Mouse (Mus musculus): Measurements from ENCODE around the gene Evc. TPM values are rescaled to one million over a fixed set of nuclear protein-coding genes. Genes with fewer than 3 reads are reported as not detected.

The Evc gene
- polyA plus RNA-seq, 1 experiment from 2014 or later, result 23.5 TPM

GRCm38 (mm10) chr5:37298370-37298769 lies 38.3 kb downstream of the Evc start:
- WGBS, result 31% methylated on average over 7 of the region's 7 CpGs
- Histone ChIP-seq H3K9me3 (no peaks in the 10 kb centered on the region), H3K27me3 (no peaks in the 10 kb centered on the region), H3K4me3 (no peak overlapping the region), H3K36me3 (peaks cover 35% of the 10 kb centered on the region), H3K27ac (no peak overlapping the region), H3K4me1 (peaks cover 5% of the 10 kb centered on the region; the same call in 1 of the 2 replicates), H3K9ac (no peak overlapping the region), H3K4me2 (no peak overlapping the region)
- no peak for ATAC-seq (ENCODE audit: insufficient number of reproducible peaks, low FRiP score, low TSS enrichment, low read depth)

GRCm38 (mm10) chr5:37296717-37297116 lies 40.0 kb downstream of the Evc start:
- Histone ChIP-seq H3K4me2 (no peak overlapping the region), H3K9ac (no peak overlapping the region), H3K4me3 (no peak overlapping the region), H3K4me1 (peaks cover 5% of the 10 kb centered on the region; the same call in 1 of the 2 replicates), H3K27ac (no peak overlapping the region), H3K9me3 (no peaks in the 10 kb centered on the region), H3K36me3 (peaks cover 27% of the 10 kb centered on the region), H3K27me3 (no peaks in the 10 kb centered on the region)
- ATAC-seq (ENCODE audit: insufficient number of reproducible peaks, low FRiP score, low TSS enrichment, low read depth), result no peak
- 57% methylated on average over 10 of the region's 10 CpGs for WGBS

- no peaks in the 10 kb centered on the region for H3K4me1 ChIP-seq
- no peaks in the 10 kb centered on the region for H3K9me3 ChIP-seq
- no peak overlapping the region for H3K4me3 ChIP-seq
- no peaks in the 10 kb centered on the region for H3K36me3 ChIP-seq
- no peak overlapping the region for H3K4me2 ChIP-seq
- WGBS, result 69% methylated on average over 9 of the region's 9 CpGs
- no peak for ATAC-seq (ENCODE audit: insufficient number of reproducible peaks, low FRiP score, low TSS enrichment, low read depth)
- H3K27ac ChIP-seq, result no peak overlapping the region
- H3K9ac ChIP-seq, result no peak overlapping the region
- H3K27me3 ChIP-seq, result no peaks in the 10 kb centered on the region
Observed at GRCm38 (mm10) chr5:37290983-37291382, 45.7 kb downstream of the Evc start.

- ATAC-seq (ENCODE audit: insufficient number of reproducible peaks, low FRiP score, low TSS enrichment, low read depth), result no peak
- no peaks in the 10 kb centered on the region for H3K4me1 ChIP-seq
- no peak overlapping the region for H3K4me3 ChIP-seq
- H3K27me3 ChIP-seq, result no peaks in the 10 kb centered on the region
- H3K27ac ChIP-seq, result no peak overlapping the region
- no peak overlapping the region for H3K4me2 ChIP-seq
- no peaks in the 10 kb centered on the region for H3K9me3 ChIP-seq
- H3K9ac ChIP-seq, result no peak overlapping the region
- 16% methylated on average over 3 of the region's 3 CpGs for WGBS
- no peaks in the 10 kb centered on the region for H3K36me3 ChIP-seq
Observed at GRCm38 (mm10) chr5:37289236-37289635, 47.5 kb downstream of the Evc start.

- H3K27me3 ChIP-seq, result no peaks in the 10 kb centered on the region
- H3K36me3 ChIP-seq, result no peaks in the 10 kb centered on the region
- H3K4me3 ChIP-seq, result no peak overlapping the region
- H3K27ac ChIP-seq, result no peak overlapping the region
- no peaks in the 10 kb centered on the region for H3K9me3 ChIP-seq
- H3K4me2 ChIP-seq, result no peak overlapping the region
- no peaks in the 10 kb centered on the region for H3K4me1 ChIP-seq
- WGBS, result 75% methylated on average over 3 of the region's 3 CpGs
- no peak overlapping the region for H3K9ac ChIP-seq
- ATAC-seq (ENCODE audit: insufficient number of reproducible peaks, low FRiP score, low TSS enrichment, low read depth), result no peak
Observed at GRCm38 (mm10) chr5:37288374-37288773, 48.3 kb downstream of the Evc start.

- ATAC-seq (ENCODE audit: insufficient number of reproducible peaks, low FRiP score, low TSS enrichment, low read depth), result no peak
- H3K4me3 ChIP-seq, result no peak overlapping the region
Observed at GRCm38 (mm10) chr5:37281021-37281420, 55.7 kb downstream of the Evc start.

GRCm38 (mm10) chr5:37263816-37264215 lies 72.9 kb downstream of the Evc start:
- WGBS, result 16% methylated on average over 6 of the region's 6 CpGs
- Histone ChIP-seq H3K4me3 (no peak overlapping the region), H3K9me3 (no peaks in the 10 kb centered on the region), H3K4me1 (no peaks in the 10 kb centered on the region), H3K9ac (no peak overlapping the region), H3K27ac (no peak overlapping the region), H3K27me3 (no peaks in the 10 kb centered on the region), H3K36me3 (no peaks in the 10 kb centered on the region), H3K4me2 (no peak overlapping the region)
- ATAC-seq (ENCODE audit: insufficient number of reproducible peaks, low FRiP score, low TSS enrichment, low read depth), result no peak

More at GRCm38 (mm10) chr5:37281021-37281420, 55.7 kb downstream of the Evc start:
- H3K9ac ChIP-seq, result no peak overlapping the region
- 94% methylated on average over 11 of the region's 11 CpGs for whole genome bisulfite sequencing
- no peaks in the 10 kb centered on the region for H3K36me3 ChIP-seq
- no peaks in the 10 kb centered on the region for H3K4me1 ChIP-seq
- H3K4me2 ChIP-seq, result no peak overlapping the region
- no peaks in the 10 kb centered on the region for H3K9me3 ChIP-seq
- H3K27ac ChIP-seq, result no peak overlapping the region
- H3K27me3 ChIP-seq, result no peaks in the 10 kb centered on the region

- no peaks in the 10 kb centered on the region for H3K9me3 ChIP-seq
- H3K27ac ChIP-seq, result no peak overlapping the region
- no peaks in the 10 kb centered on the region for H3K36me3 ChIP-seq
- no peak for ATAC-seq (ENCODE audit: insufficient number of reproducible peaks, low FRiP score, low TSS enrichment, low read depth)
- no peak overlapping the region for H3K4me2 ChIP-seq
- H3K27me3 ChIP-seq, result no peaks in the 10 kb centered on the region
- no peak overlapping the region for H3K4me3 ChIP-seq
- 49% methylated on average over 5 of the region's 5 CpGs for WGBS
- H3K9ac ChIP-seq, result no peak overlapping the region
- no peaks in the 10 kb centered on the region for H3K4me1 ChIP-seq
Observed at GRCm38 (mm10) chr5:37261734-37262133, 75.0 kb downstream of the Evc start.

- Histone ChIP-seq H3K9me3 (no peaks in the 10 kb centered on the region), H3K4me2 (no peak overlapping the region), H3K27ac (no peak overlapping the region), H3K27me3 (no peaks in the 10 kb centered on the region), H3K9ac (no peak overlapping the region), H3K4me1 (no peaks in the 10 kb centered on the region), H3K4me3 (no peak overlapping the region), H3K36me3 (no peaks in the 10 kb centered on the region)
- ATAC-seq (ENCODE audit: insufficient number of reproducible peaks, low FRiP score, low TSS enrichment, low read depth), result no peak
- WGBS, result 40% methylated on average over 5 of the region's 5 CpGs
Observed at GRCm38 (mm10) chr5:37257243-37257642, 79.5 kb downstream of the Evc start.

GRCm38 (mm10) chr5:37256823-37257222 lies 79.9 kb downstream of the Evc start:
- no peak overlapping the region for H3K4me3 ChIP-seq
- no peak overlapping the region for H3K27ac ChIP-seq
- WGBS, result 68% methylated on average over 7 of the region's 7 CpGs
- H3K36me3 ChIP-seq, result no peaks in the 10 kb centered on the region
- H3K9ac ChIP-seq, result no peak overlapping the region
- ATAC-seq (ENCODE audit: insufficient number of reproducible peaks, low FRiP score, low TSS enrichment, low read depth), result no peak
- H3K9me3 ChIP-seq, result no peaks in the 10 kb centered on the region
- no peaks in the 10 kb centered on the region for H3K27me3 ChIP-seq
- no peaks in the 10 kb centered on the region for H3K4me1 ChIP-seq
- no peak overlapping the region for H3K4me2 ChIP-seq

- 83% methylated on average over 4 of the region's 4 CpGs for WGBS
- Histone ChIP-seq H3K4me1 (no peaks in the 10 kb centered on the region), H3K9ac (no peak overlapping the region), H3K36me3 (no peaks in the 10 kb centered on the region), H3K9me3 (no peaks in the 10 kb centered on the region), H3K4me2 (no peak overlapping the region), H3K27me3 (no peaks in the 10 kb centered on the region), H3K4me3 (no peak overlapping the region), H3K27ac (no peak overlapping the region)
- ATAC-seq (ENCODE audit: insufficient number of reproducible peaks, low FRiP score, low TSS enrichment, low read depth), result no peak
Observed at GRCm38 (mm10) chr5:37254523-37254922, 82.2 kb downstream of the Evc start.

- Histone ChIP-seq H3K27me3 (peaks cover 10% of the 10 kb centered on the region; the same call in 1 of the 2 replicates), H3K36me3 (no peaks in the 10 kb centered on the region), H3K4me2 (no peak overlapping the region), H3K4me1 (no peaks in the 10 kb centered on the region), H3K4me3 (no peak overlapping the region), H3K9me3 (no peaks in the 10 kb centered on the region), H3K27ac (no peak overlapping the region), H3K9ac (no peak overlapping the region)
- ATAC-seq (ENCODE audit: insufficient number of reproducible peaks, low FRiP score, low TSS enrichment, low read depth), result no peak
- 78% methylated on average over 9 of the region's 9 CpGs for WGBS
Observed at GRCm38 (mm10) chr5:37252101-37252804, 84.4 kb downstream of the Evc start.

GRCm38 (mm10) chr5:37251596-37251995 lies 85.1 kb downstream of the Evc start:
- Histone ChIP-seq H3K4me1 (peaks cover under 1% of the 10 kb centered on the region), H3K9ac (no peak overlapping the region), H3K27me3 (peaks cover 14% of the 10 kb centered on the region), H3K36me3 (no peaks in the 10 kb centered on the region), H3K9me3 (no peaks in the 10 kb centered on the region), H3K4me3 (no peak overlapping the region), H3K4me2 (no peak overlapping the region), H3K27ac (no peak overlapping the region)
- ATAC-seq (ENCODE audit: insufficient number of reproducible peaks, low FRiP score, low TSS enrichment, low read depth), result no peak
- 73% methylated on average over 3 of the region's 3 CpGs for WGBS
